Mouse (Mus musculus): ENCODE data around the gene Gm28038. TPM values are rescaled to one million over a fixed set of nuclear protein-coding genes. Genes with fewer than 3 reads are reported as not detected.

The Gm28038 gene
- polyA plus RNA-seq (2015; fragmentation: Nextera tagmentation; extraction: Ambion mirVana) = not detected in 2 replicates

- Histone ChIP-seq H3K4me3 (replicated peaks) (no peak within 1 kb of the TSS), H3K36me3 (replicated peaks) (0 out of 2 replicates have a peak, but pooled peaks cover 11% of the 10 kb centered on the region), H3K9me3 (replicated peaks) (no peaks in the 10 kb centered on the region), H3K4me1 (replicated peaks) (peaks cover 14% of the 10 kb centered on the region), H3K9ac (no peak within 1 kb of the TSS), H3K4me2 (no peak within 1 kb of the TSS), H3K27me3 (no peaks in the 10 kb centered on the region), H3K27ac (replicated peaks) (no peak within 1 kb of the TSS)
- WGBS (ENCODE audit: insufficient replicate concordance) = 82% methylated on average over 11 of the region's 11 CpGs
- ATAC-seq (ENCODE audit: insufficient read depth) = no peak
Observed at GRCm38 (mm10) chr2:30280743-30281142, at the start of gene Gm28038. Gm28038 (plus strand) TSS chr2:30281043.

DNA sequence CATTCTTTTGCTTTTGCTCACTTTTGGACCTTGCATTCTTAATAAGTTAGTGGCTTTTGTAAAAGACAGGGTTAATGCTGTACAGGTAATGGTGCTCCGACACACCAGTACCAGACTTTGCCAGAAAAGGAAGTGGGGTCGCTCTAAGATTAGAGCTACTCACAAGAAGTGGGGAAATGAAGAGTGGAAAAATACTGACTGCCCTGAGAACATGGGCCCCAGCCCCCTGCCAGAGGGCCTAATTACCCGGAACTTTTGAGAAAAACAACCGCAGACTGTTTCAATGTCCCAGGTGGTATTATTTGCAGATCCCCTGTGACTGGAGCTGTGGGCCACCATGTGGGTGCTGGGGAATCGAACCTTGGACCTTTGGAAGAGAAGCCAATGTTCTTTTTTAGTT is 45.2 kb upstream of the Gm28038 start:
- Histone ChIP-seq H3K27ac (replicated peaks) (no peak overlapping the region), H3K4me1 (replicated peaks) (peaks cover 40% of the 10 kb centered on the region), H3K9me3 (replicated peaks) (0 out of 2 replicates have a peak, but pooled peaks cover 4% of the 10 kb centered on the region), H3K4me2 (no peak overlapping the region), H3K4me3 (replicated peaks) (no peak overlapping the region), H3K27me3 (no peaks in the 10 kb centered on the region), H3K36me3 (replicated peaks) (peaks cover 5% of the 10 kb centered on the region), H3K9ac (no peak overlapping the region)
- WGBS (ENCODE audit: insufficient replicate concordance) = 37% methylated on average over 5 of the region's 5 CpGs
- ATAC-seq (ENCODE audit: insufficient read depth) = no peak

- peak overlapping the region; percentile 92 for H3K27ac ChIP-seq (replicated peaks)
- peak overlapping the region; percentile 91 for H3K4me3 ChIP-seq (replicated peaks)
- H3K4me2 ChIP-seq = peak overlapping the region; percentile 77
- H3K9ac ChIP-seq = peak overlapping the region; percentile 90
- H3K9me3 ChIP-seq (replicated peaks) = no peaks in the 10 kb centered on the region
- no peak for ATAC-seq (ENCODE audit: insufficient read depth)
- 4% methylated on average over 18 of the region's 18 CpGs for WGBS (ENCODE audit: insufficient replicate concordance)
- H3K36me3 ChIP-seq (replicated peaks) = peaks cover 15% of the 10 kb centered on the region
- H3K27me3 ChIP-seq = no peaks in the 10 kb centered on the region
- H3K4me1 ChIP-seq (replicated peaks) = peaks cover 45% of the 10 kb centered on the region
Observed at GRCm38 (mm10) chr2:30236426-30237198, 44.2 kb upstream of the Gm28038 start.

DNA sequence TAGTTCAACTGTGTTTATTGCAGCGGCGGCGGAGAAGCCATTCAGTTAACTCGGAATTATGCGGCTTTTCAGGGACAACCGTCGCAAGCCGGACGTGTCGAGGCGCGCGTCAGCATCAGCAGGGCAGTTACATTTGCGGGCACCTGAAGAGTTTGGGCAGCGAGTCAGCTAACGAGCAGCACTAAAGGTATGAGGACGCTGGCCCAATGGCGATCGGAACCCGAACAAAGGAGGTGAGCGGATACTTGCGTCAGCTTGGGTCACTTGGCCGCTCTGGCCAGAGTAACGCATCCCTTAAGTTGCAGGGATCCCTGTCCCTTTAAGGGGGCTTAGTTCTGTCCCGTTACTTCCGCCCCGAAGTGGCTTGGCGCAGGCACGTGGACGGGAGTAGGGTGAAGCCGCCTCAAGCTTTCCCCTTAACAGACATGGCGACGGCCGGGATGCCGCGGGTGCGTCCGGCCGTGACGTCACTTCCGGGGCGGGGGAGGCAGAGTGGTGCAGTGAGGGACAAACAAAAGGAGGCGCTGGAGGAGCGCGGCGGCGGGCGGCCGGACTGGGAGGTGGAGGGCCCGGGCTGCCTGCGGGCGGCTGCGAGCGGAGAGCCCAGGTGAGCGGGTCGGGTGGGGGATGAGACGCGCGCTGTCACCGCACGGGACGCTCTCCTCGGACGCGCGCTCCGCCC is 43.5 kb upstream of the Gm28038 start, which contains the start of gene Lrrc8a:
Lrrc8a (plus strand) TSS at position 517 of the 682 bp plus-strand sequence.
- peaks cover 22% of the 10 kb centered on the region for H3K36me3 ChIP-seq (replicated peaks)
- H3K9ac ChIP-seq = peak within 1 kb of the TSS; percentile 90
- peak within 1 kb of the TSS; percentile 91 for H3K4me3 ChIP-seq (replicated peaks)
- H3K27me3 ChIP-seq = no peaks in the 10 kb centered on the region
- ATAC-seq (ENCODE audit: insufficient read depth) = peak; percentile 91
- peaks cover 52% of the 10 kb centered on the region for H3K4me1 ChIP-seq (replicated peaks)
- no peaks in the 10 kb centered on the region for H3K9me3 ChIP-seq (replicated peaks)
- peak within 1 kb of the TSS; percentile 92 for H3K27ac ChIP-seq (replicated peaks)
- peak within 1 kb of the TSS; percentile 77 for H3K4me2 ChIP-seq
- under 1% methylated on average over 66 of the region's 67 CpGs for WGBS (ENCODE audit: insufficient replicate concordance)

GRCm38 (mm10) chr2:30237881-30238280 is 43.0 kb upstream of the Gm28038 start:
- Histone ChIP-seq H3K36me3 (replicated peaks) (peaks cover 27% of the 10 kb centered on the region), H3K27ac (replicated peaks) (peak overlapping the region; percentile 92), H3K4me3 (replicated peaks) (peak overlapping the region; percentile 91), H3K4me1 (replicated peaks) (peaks cover 58% of the 10 kb centered on the region), H3K9ac (peak overlapping the region; percentile 90), H3K4me2 (peak overlapping the region; percentile 77), H3K9me3 (replicated peaks) (no peaks in the 10 kb centered on the region), H3K27me3 (no peaks in the 10 kb centered on the region)
- ATAC-seq (ENCODE audit: insufficient read depth) = peak; percentile 81
- under 1% methylated on average over 42 of the region's 42 CpGs for WGBS (ENCODE audit: insufficient replicate concordance)

DNA sequence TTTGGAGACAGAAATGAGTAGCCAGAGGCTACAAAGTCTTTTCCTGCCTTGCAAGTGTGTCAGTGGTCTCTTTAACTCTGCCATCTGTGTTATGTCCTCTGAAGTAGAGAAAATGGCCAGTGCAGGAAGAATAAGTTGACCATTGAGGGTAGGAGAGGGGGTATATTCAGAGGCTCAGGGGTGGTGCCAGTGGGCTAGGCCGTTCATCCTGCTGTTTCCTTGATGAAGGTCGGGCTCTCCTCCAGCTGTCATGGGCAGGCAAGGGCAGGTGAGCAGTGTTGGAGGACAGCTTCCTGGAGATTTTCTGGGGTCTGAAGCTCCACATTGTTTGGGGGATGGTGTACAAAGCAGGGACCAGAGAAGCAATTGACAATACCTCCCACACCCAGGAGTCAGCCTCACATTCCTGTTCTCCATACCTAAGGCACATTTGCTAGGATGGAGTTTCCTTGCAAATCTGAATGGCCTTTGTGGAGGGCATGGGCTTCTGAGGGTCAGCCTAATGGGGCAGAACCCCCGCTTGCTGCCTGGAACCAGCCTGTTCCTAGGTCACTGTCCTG is 41.9 kb upstream of the Gm28038 start:
- H3K4me1 ChIP-seq (replicated peaks) = peaks cover 65% of the 10 kb centered on the region
- no peak for ATAC-seq (ENCODE audit: insufficient read depth)
- H3K27ac ChIP-seq (replicated peaks) = peak overlapping the region; percentile 92
- H3K36me3 ChIP-seq (replicated peaks) = peaks cover 38% of the 10 kb centered on the region
- H3K4me2 ChIP-seq = peak overlapping the region; percentile 77
- H3K4me3 ChIP-seq (replicated peaks) = peak overlapping the region; percentile 91
- no peaks in the 10 kb centered on the region for H3K9me3 ChIP-seq (replicated peaks)
- no peaks in the 10 kb centered on the region for H3K27me3 ChIP-seq
- 63% methylated on average over 3 of the region's 3 CpGs for WGBS (ENCODE audit: insufficient replicate concordance)
- H3K9ac ChIP-seq = peak overlapping the region; percentile 90

DNA sequence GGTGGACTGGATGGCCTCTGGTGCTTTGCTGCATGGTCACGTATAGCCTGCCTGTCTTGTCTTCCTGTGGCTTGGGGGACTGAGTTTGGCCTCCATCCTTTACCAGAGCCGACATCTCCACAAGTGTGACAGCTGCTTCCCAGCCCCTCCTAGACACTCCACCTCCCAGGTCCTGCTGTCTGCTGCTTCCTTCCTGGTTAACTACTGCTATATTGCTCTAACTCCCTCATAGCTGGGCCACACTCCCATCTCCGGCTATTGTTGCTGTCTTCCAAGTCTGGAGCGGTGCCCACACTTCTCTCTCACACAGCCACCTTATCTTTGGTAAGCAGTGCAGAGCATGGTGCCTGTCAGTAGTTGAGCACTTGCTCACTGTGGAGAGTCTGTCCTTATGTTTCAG is 41.1 kb upstream of the Gm28038 start:
- Histone ChIP-seq H3K36me3 (replicated peaks) (peaks cover 46% of the 10 kb centered on the region), H3K27ac (replicated peaks) (peak overlapping the region; percentile 92), H3K27me3 (no peaks in the 10 kb centered on the region), H3K9me3 (replicated peaks) (no peaks in the 10 kb centered on the region), H3K4me3 (replicated peaks) (peak overlapping the region; percentile 91), H3K9ac (peak overlapping the region; percentile 90; the same call in 1 of the 2 replicates), H3K4me2 (peak overlapping the region; percentile 77), H3K4me1 (replicated peaks) (peaks cover 73% of the 10 kb centered on the region)
- 27% methylated on average over 4 of the region's 4 CpGs for WGBS (ENCODE audit: insufficient replicate concordance)
- peak; percentile 35 for ATAC-seq (ENCODE audit: insufficient read depth)

DNA sequence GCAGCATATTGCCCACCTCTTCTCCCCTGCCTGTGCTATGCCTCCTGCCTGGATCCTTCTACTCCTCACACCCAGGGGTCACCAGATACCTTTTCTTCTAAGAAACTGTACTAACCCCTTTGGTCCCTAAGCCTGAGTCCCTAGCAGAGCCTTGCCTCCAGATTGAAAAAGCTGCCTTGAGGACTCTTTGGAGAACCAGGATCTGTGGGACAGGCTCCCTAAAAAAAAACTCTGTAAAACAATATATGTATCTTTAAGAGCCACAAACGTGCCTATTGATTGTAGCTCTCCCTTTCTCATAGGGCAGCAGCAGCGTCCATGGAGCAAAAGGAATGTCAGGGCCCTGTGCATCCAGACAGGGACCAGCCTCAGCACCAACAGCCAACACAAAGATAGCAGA is 40.6 kb upstream of the Gm28038 start, which contains the start of gene Gm28035:
Gm28035 (plus strand) TSS at position 301 of the 400 bp plus-strand sequence.
- Histone ChIP-seq H3K4me3 (replicated peaks) (peak within 1 kb of the TSS; percentile 91), H3K9me3 (replicated peaks) (no peaks in the 10 kb centered on the region), H3K4me1 (replicated peaks) (peaks cover 78% of the 10 kb centered on the region), H3K9ac (peak within 1 kb of the TSS; percentile 90), H3K36me3 (replicated peaks) (peaks cover 49% of the 10 kb centered on the region), H3K27ac (replicated peaks) (peak within 1 kb of the TSS; percentile 92), H3K27me3 (no peaks in the 10 kb centered on the region), H3K4me2 (peak within 1 kb of the TSS; percentile 77)
- ATAC-seq (ENCODE audit: insufficient read depth) = no peak
- 64% methylated on average over 2 of the region's 2 CpGs for WGBS (ENCODE audit: insufficient replicate concordance)

- Histone ChIP-seq H3K9me3 (replicated peaks) (no peaks in the 10 kb centered on the region), H3K4me3 (replicated peaks) (no peak overlapping the region), H3K9ac (no peak overlapping the region), H3K27ac (replicated peaks) (peak overlapping the region; percentile 67), H3K27me3 (no peaks in the 10 kb centered on the region), H3K4me2 (no peak overlapping the region), H3K4me1 (replicated peaks) (peaks cover 81% of the 10 kb centered on the region), H3K36me3 (replicated peaks) (peaks cover 54% of the 10 kb centered on the region)
- no peak for ATAC-seq (ENCODE audit: insufficient read depth)
- WGBS (ENCODE audit: insufficient replicate concordance) = 58% methylated on average over 4 of the region's 4 CpGs
Observed at GRCm38 (mm10) chr2:30242509-30242908, 38.3 kb upstream of the Gm28038 start.

- Histone ChIP-seq H3K4me3 (replicated peaks) (no peak overlapping the region), H3K9me3 (replicated peaks) (no peaks in the 10 kb centered on the region), H3K4me2 (no peak overlapping the region), H3K27ac (replicated peaks) (no peak overlapping the region), H3K36me3 (replicated peaks) (peaks cover 62% of the 10 kb centered on the region), H3K27me3 (no peaks in the 10 kb centered on the region), H3K4me1 (replicated peaks) (peaks cover 83% of the 10 kb centered on the region), H3K9ac (no peak overlapping the region)
- ATAC-seq (ENCODE audit: insufficient read depth) = no peak
- WGBS (ENCODE audit: insufficient replicate concordance) = 85% methylated on average over 4 of the region's 4 CpGs
Observed at GRCm38 (mm10) chr2:30243391-30243790, 37.5 kb upstream of the Gm28038 start.
